ENCODE assay signal across 12 mouse cellular contexts in the genomic region with DNA sequence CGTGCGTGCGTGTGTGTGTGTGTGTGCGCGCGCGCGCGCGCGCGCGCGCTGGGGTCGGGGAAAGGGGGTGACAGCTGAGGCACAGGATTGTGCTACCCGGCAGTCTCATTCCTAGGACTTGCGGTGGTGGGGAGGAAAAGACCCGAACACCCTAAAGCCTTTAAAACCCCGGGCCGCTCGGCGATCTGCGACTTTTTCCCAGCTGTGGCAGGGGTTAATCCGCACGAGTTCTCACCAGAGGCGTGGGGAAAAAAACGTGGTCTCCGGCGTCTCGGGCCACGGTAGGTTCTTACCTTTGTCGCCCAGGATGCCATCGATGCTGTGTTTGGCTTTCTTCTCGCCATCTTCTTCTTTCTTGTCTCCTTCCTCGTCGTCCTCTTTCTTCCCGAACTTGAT. TPM values are rescaled to one million over a fixed set of nuclear protein-coding genes. Genes with fewer than 3 reads are reported as not detected.
DNase-seq lines count a peak whose midpoint lies in the region; ATAC-seq and TF ChIP-seq lines count a peak whose summit lies in the region.
"Had no signal": no experiment of that assay in that cellular context is flagged by ENCODE, and none has a peak within 500 bp of the region (broad histone marks: within the 10 kb centered on the region; RNA-seq: fewer than 3 reads in every experiment).

No protein-coding gene starts in this region.

- DNase-seq in liver, postnatal 0 days = no peak
- no peak for DNase-seq in testis, postnatal 14 days (ENCODE audit: low spot score)
- no peak for DNase-seq in thymus, postnatal 36 days
- DNase-seq: heart, adult 11 months; kidney, adult 8-10 months had no signal

- no peak overlapping the region for H3K9ac ChIP-seq in liver, postnatal 0 days (replicated peaks)
- no peak overlapping the region for H3K9ac ChIP-seq in liver, embryonic 12.5 days
- H3K9ac ChIP-seq in forebrain, embryonic 12.5 days = no peak overlapping the region
- no peak overlapping the region for H3K9ac ChIP-seq in limb, embryonic 12.5 days (replicated peaks)
- 0 out of 2 replicates have a peak overlapping the region, but pooled peaks have one; percentile 21 for H3K9ac ChIP-seq in neural tube, embryonic 14.5 days (replicated peaks; ENCODE audit: low read depth, low read length)
- H3K9ac ChIP-seq: liver, embryonic 15.5 days; stomach, embryonic 15.5 days had no signal

- peak overlapping the region; percentile 15 for H3K4me3 ChIP-seq in liver, postnatal 0 days (ENCODE audit: low read depth, low read length)
- H3K4me3 ChIP-seq in liver, embryonic 12.5 days = no peak overlapping the region
- 0 out of 2 replicates have a peak overlapping the region, but pooled peaks have one; percentile 1 for H3K4me3 ChIP-seq in forebrain, embryonic 12.5 days (replicated peaks)
- peak overlapping the region; percentile 7; the same call in 1 of the 2 replicates for H3K4me3 ChIP-seq in limb, embryonic 12.5 days (replicated peaks)
- H3K4me3 ChIP-seq in neural tube, embryonic 14.5 days (ENCODE audit: low read depth, low read length) = peak overlapping the region; percentile 20
- H3K4me3 ChIP-seq: erythroblast, embryonic 14.5 days; liver, embryonic 15.5 days; stomach, embryonic 15.5 days had no signal

- no peaks in the 10 kb centered on the region for H3K36me3 ChIP-seq in liver, postnatal 0 days (replicated peaks; ENCODE audit: insufficient read depth, low read length)
- H3K36me3 ChIP-seq in liver, embryonic 12.5 days = no peaks in the 10 kb centered on the region
- H3K36me3 ChIP-seq in forebrain, embryonic 12.5 days (replicated peaks) = no peaks in the 10 kb centered on the region
- H3K36me3 ChIP-seq in limb, embryonic 12.5 days = no peaks in the 10 kb centered on the region
- H3K36me3 ChIP-seq in neural tube, embryonic 14.5 days (ENCODE audit: control insufficient read depth, insufficient read depth, low read length) = no peaks in the 10 kb centered on the region
- H3K36me3 ChIP-seq: liver, embryonic 15.5 days; stomach, embryonic 15.5 days had no signal

- no peaks in the 10 kb centered on the region for H3K9me3 ChIP-seq in liver, postnatal 0 days (ENCODE audit: low read length)
- H3K9me3 ChIP-seq in liver, embryonic 12.5 days (replicated peaks) = no peaks in the 10 kb centered on the region
- H3K9me3 ChIP-seq in forebrain, embryonic 12.5 days = no peaks in the 10 kb centered on the region
- no peaks in the 10 kb centered on the region for H3K9me3 ChIP-seq in limb, embryonic 12.5 days
- no peaks in the 10 kb centered on the region for H3K9me3 ChIP-seq in neural tube, embryonic 14.5 days (ENCODE audit: control insufficient read depth, low read length)
- H3K9me3 ChIP-seq: liver, embryonic 15.5 days; stomach, embryonic 15.5 days had no signal

- no peak overlapping the region for H3K27ac ChIP-seq in liver, postnatal 0 days (ENCODE audit: low read depth)
- H3K27ac ChIP-seq in liver, embryonic 12.5 days = no peak overlapping the region
- no peak overlapping the region for H3K27ac ChIP-seq in forebrain, embryonic 12.5 days
- H3K27ac ChIP-seq in limb, embryonic 12.5 days = no peak overlapping the region
- H3K27ac ChIP-seq in neural tube, embryonic 14.5 days (ENCODE audit: low read depth, low read length) = no peak overlapping the region
- H3K27ac ChIP-seq: liver, embryonic 15.5 days; stomach, embryonic 15.5 days had no signal

- ATAC-seq in liver, postnatal 0 days = no peak
- no peak for ATAC-seq in liver, embryonic 12.5 days
- no peak for ATAC-seq in forebrain, embryonic 12.5 days (ENCODE audit: low FRiP score)
- no peak for ATAC-seq in limb, embryonic 12.5 days (ENCODE audit: insufficient number of reproducible peaks, insufficient read depth, low FRiP score, low TSS enrichment, low read depth)
- no peak for ATAC-seq in neural tube, embryonic 14.5 days (ENCODE audit: low read depth)

- H3K27me3 ChIP-seq in liver, postnatal 0 days (ENCODE audit: insufficient read depth, low read length) = peaks cover 99% of the 10 kb centered on the region
- peaks cover 100% of the 10 kb centered on the region for H3K27me3 ChIP-seq in liver, embryonic 12.5 days (replicated peaks)
- peaks cover 100% of the 10 kb centered on the region for H3K27me3 ChIP-seq in forebrain, embryonic 12.5 days
- H3K27me3 ChIP-seq in limb, embryonic 12.5 days = peaks cover 100% of the 10 kb centered on the region
- peaks cover 42% of the 10 kb centered on the region for H3K27me3 ChIP-seq in neural tube, embryonic 14.5 days (ENCODE audit: control insufficient read depth, insufficient read depth, low read length)

- H3K4me2 ChIP-seq in liver, postnatal 0 days (ENCODE audit: low read depth, low read length) = peak overlapping the region; percentile 26; the same call in 1 of the 2 replicates
- H3K4me2 ChIP-seq in liver, embryonic 12.5 days = no peak overlapping the region
- peak overlapping the region; percentile 22; the same call in 1 of the 2 replicates for H3K4me2 ChIP-seq in forebrain, embryonic 12.5 days
- peak overlapping the region; percentile 8; the same call in 1 of the 2 replicates for H3K4me2 ChIP-seq in limb, embryonic 12.5 days
- peak overlapping the region; percentile 41 for H3K4me2 ChIP-seq in neural tube, embryonic 14.5 days (ENCODE audit: low read depth, low read length)
- H3K4me2 ChIP-seq: liver, embryonic 15.5 days; stomach, embryonic 15.5 days had no signal

- 1% methylated on average over 36 of the region's 37 CpGs for WGBS in liver, postnatal 0 days (ENCODE audit: insufficient replicate concordance)
- 1% methylated on average over 37 of the region's 37 CpGs for WGBS in liver, embryonic 12.5 days (ENCODE audit: insufficient replicate concordance)
- WGBS in forebrain, embryonic 12.5 days = 1% methylated on average over 37 of the region's 37 CpGs
- WGBS in limb, embryonic 12.5 days = under 1% methylated on average over 37 of the region's 37 CpGs
- 2% methylated on average over 31 of the region's 37 CpGs for WGBS in neural tube, embryonic 14.5 days

- TF ChIP-seq EP300 in liver, postnatal 0 days (IDR thresholded peaks at IDR 0.05; ENCODE audit: low read depth) = no peak

- H3K4me1 ChIP-seq in liver, postnatal 0 days (ENCODE audit: insufficient read depth) = no peaks in the 10 kb centered on the region
- no peaks in the 10 kb centered on the region for H3K4me1 ChIP-seq in liver, embryonic 12.5 days
- peaks cover 77% of the 10 kb centered on the region for H3K4me1 ChIP-seq in forebrain, embryonic 12.5 days
- H3K4me1 ChIP-seq in limb, embryonic 12.5 days (replicated peaks) = peaks cover 43% of the 10 kb centered on the region
- peaks cover 19% of the 10 kb centered on the region for H3K4me1 ChIP-seq in neural tube, embryonic 14.5 days (ENCODE audit: control insufficient read depth, insufficient read depth, low read length)
- H3K4me1 ChIP-seq: liver, embryonic 15.5 days had no signal

- no peak for TF ChIP-seq CTCF in liver, postnatal 0 days (IDR thresholded peaks at IDR 0.05; ENCODE audit: low read depth)

RNA-seq across cellular contexts. Expression of a gene that starts 5.0 kb away (rescaled TPM):
- not detected in 2 replicates for polyA plus RNA-seq in liver, postnatal 0 days (2015; fragmentation: Nextera tagmentation; extraction: Ambion mirVana)
- 0.07 TPM in 1 of 2 replicates, not detected in the other for polyA plus RNA-seq in liver, embryonic 12.5 days (2016; fragmentation: Nextera tagmentation; extraction: Ambion mirVana)
- 0.37 and 0.43 TPM in 2 replicates for polyA plus RNA-seq in forebrain, embryonic 12.5 days (2016; fragmentation: Nextera tagmentation; extraction: Ambion mirVana)
- 0.40 and 0.45 TPM in 2 replicates for polyA plus RNA-seq in limb, embryonic 12.5 days (2016; fragmentation: Nextera tagmentation; extraction: Ambion mirVana)
- 0.19 and 0.27 TPM in 2 replicates for polyA plus RNA-seq in neural tube, embryonic 14.5 days (2014; fragmentation: Nextera tagmentation; extraction: Ambion mirVana)
- polyA plus RNA-seq: erythroblast, embryonic 14.5 days had no signal
